8 mouse cellular contexts compared by ENCODE assay signal in genomic region chr19:28989515-28989914, GRCm38 (mm10). TPM values are rescaled to one million over a fixed set of nuclear protein-coding genes. Genes with fewer than 3 reads are reported as not detected.
DNase-seq lines count a peak whose midpoint lies in the region; ATAC-seq lines count a peak whose summit lies in the region.

No protein-coding gene starts in this region.

- no peak for DNase-seq in kidney, postnatal 10 days
- DNase-seq in kidney, adult 18-20 months = no peak
- no peak for DNase-seq in spleen, adult 18-20 months

- peak overlapping the region; percentile 62; the same call in 1 of the 2 replicates for H3K27ac ChIP-seq in kidney, embryonic 16.5 days (ENCODE audit: low read length)
- H3K27ac ChIP-seq in brown adipose tissue, adult 24 weeks (replicated peaks; ENCODE audit: low read depth, low read length) = peak overlapping the region; percentile 90
- peak overlapping the region; percentile 90; the same call in 1 of the 2 replicates for H3K27ac ChIP-seq in hindbrain, embryonic 15.5 days (replicated peaks)
- no peak overlapping the region for H3K27ac ChIP-seq in midbrain, embryonic 16.5 days (ENCODE audit: low read length)

- no peaks in the 10 kb centered on the region for H3K9me3 ChIP-seq in kidney, embryonic 16.5 days (ENCODE audit: low read length)
- H3K9me3 ChIP-seq in hindbrain, embryonic 15.5 days = no peaks in the 10 kb centered on the region
- H3K9me3 ChIP-seq in midbrain, embryonic 16.5 days (replicated peaks; ENCODE audit: control insufficient read depth, low read length, poor library complexity, severe bottlenecking) = no peaks in the 10 kb centered on the region

- ATAC-seq in kidney, embryonic 16.5 days (ENCODE audit: low FRiP score, low TSS enrichment) = no peak
- no peak for ATAC-seq in hindbrain, embryonic 15.5 days (ENCODE audit: low FRiP score, low read depth)
- no peak for ATAC-seq in midbrain, embryonic 16.5 days
- no peak for ATAC-seq in granulocyte monocyte progenitor cell, adult 5-6 weeks (replicated peaks; ENCODE audit: poor library complexity, severe bottlenecking)

- H3K9ac ChIP-seq in kidney, embryonic 16.5 days (replicated peaks; ENCODE audit: low read length) = peak overlapping the region; percentile 71
- peak overlapping the region; percentile 92; the same call in 1 of the 2 replicates for H3K9ac ChIP-seq in hindbrain, embryonic 15.5 days
- no peak overlapping the region for H3K9ac ChIP-seq in midbrain, embryonic 16.5 days (ENCODE audit: low read depth, low read length)

- H3K4me1 ChIP-seq in kidney, embryonic 16.5 days (ENCODE audit: insufficient read depth, low read length) = peaks cover 7% of the 10 kb centered on the region
- H3K4me1 ChIP-seq in brown adipose tissue, adult 24 weeks (ENCODE audit: control insufficient read depth, insufficient read depth, insufficient read length, low read length) = no peaks in the 10 kb centered on the region
- H3K4me1 ChIP-seq in hindbrain, embryonic 15.5 days (replicated peaks) = peaks cover 17% of the 10 kb centered on the region
- peaks cover 15% of the 10 kb centered on the region for H3K4me1 ChIP-seq in midbrain, embryonic 16.5 days (ENCODE audit: control insufficient read depth, insufficient read depth, low read length)

- peak overlapping the region; percentile 67 for H3K4me3 ChIP-seq in kidney, embryonic 16.5 days (ENCODE audit: low read length)
- peak overlapping the region; percentile 90 for H3K4me3 ChIP-seq in brown adipose tissue, adult 24 weeks (ENCODE audit: insufficient read depth, low read depth, low read length)
- H3K4me3 ChIP-seq in hindbrain, embryonic 15.5 days = peak overlapping the region; percentile 96
- peak overlapping the region; percentile 80 for H3K4me3 ChIP-seq in midbrain, embryonic 16.5 days (ENCODE audit: low read depth, low read length)

- no peaks in the 10 kb centered on the region for H3K27me3 ChIP-seq in kidney, embryonic 16.5 days (ENCODE audit: insufficient read depth, low read length)
- no peaks in the 10 kb centered on the region for H3K27me3 ChIP-seq in hindbrain, embryonic 15.5 days
- no peaks in the 10 kb centered on the region; the same call in 1 of the 2 replicates for H3K27me3 ChIP-seq in midbrain, embryonic 16.5 days (ENCODE audit: control insufficient read depth, insufficient read depth, low read depth, low read length)

- H3K36me3 ChIP-seq in kidney, embryonic 16.5 days (ENCODE audit: insufficient read depth, low read length) = peaks cover 6% of the 10 kb centered on the region; the same call in 1 of the 2 replicates
- no peaks in the 10 kb centered on the region for H3K36me3 ChIP-seq in hindbrain, embryonic 15.5 days
- no peaks in the 10 kb centered on the region; the same call in 1 of the 2 replicates for H3K36me3 ChIP-seq in midbrain, embryonic 16.5 days (ENCODE audit: control insufficient read depth, insufficient read depth, low read length)

- WGBS in kidney, embryonic 16.5 days = 61% methylated on average over 8 of the region's 8 CpGs
- 74% methylated on average over 8 of the region's 8 CpGs for WGBS in hindbrain, embryonic 15.5 days
- 76% methylated on average over 8 of the region's 8 CpGs for WGBS in midbrain, embryonic 16.5 days

- peak overlapping the region; percentile 72 for H3K4me2 ChIP-seq in kidney, embryonic 16.5 days (replicated peaks; ENCODE audit: low read depth, low read length)
- peak overlapping the region; percentile 65 for H3K4me2 ChIP-seq in hindbrain, embryonic 15.5 days
- H3K4me2 ChIP-seq in midbrain, embryonic 16.5 days (ENCODE audit: low read length) = peak overlapping the region; percentile 78

RNA-seq across cellular contexts. Expression of gene Cdc37l1, which starts 0.6 kb away (rescaled TPM):
- polyA plus RNA-seq in kidney, embryonic 16.5 days (2015; fragmentation: Nextera tagmentation; extraction: Ambion mirVana) = 35.7 and 43.6 TPM in 2 replicates
- 28.3 and 35.7 TPM in 2 replicates for polyA plus RNA-seq in brown adipose tissue, adult 24 weeks (2012; ENCODE audit: insufficient read depth, insufficient read length, missing spikeins)
- polyA plus RNA-seq in hindbrain, embryonic 15.5 days (2015; fragmentation: Nextera tagmentation; extraction: Ambion mirVana) = 42.1 and 47.1 TPM in 2 replicates
- polyA plus RNA-seq in midbrain, embryonic 16.5 days (2015; fragmentation: Nextera tagmentation; extraction: Ambion mirVana) = 48.9 and 52.6 TPM in 2 replicates
- total RNA-seq in granulocyte monocyte progenitor cell, adult 5-6 weeks (2014; fragmentation: Nextera tagmentation) = 41.0 and 49.6 TPM in 2 replicates
- 31.4 and 37.7 TPM in 2 replicates for total RNA-seq in granulocyte monocyte progenitor cell, adult 5-6 weeks (2017)

RNA-seq across cellular contexts. Expression of gene 4430402I18Rik, which starts 21.9 kb away (rescaled TPM):
- 3.4 and 4.2 TPM in 2 replicates for polyA plus RNA-seq in kidney, embryonic 16.5 days (2015; fragmentation: Nextera tagmentation; extraction: Ambion mirVana)
- polyA plus RNA-seq in brown adipose tissue, adult 24 weeks (2012; ENCODE audit: insufficient read depth, insufficient read length, missing spikeins) = 27.9 and 41.7 TPM in 2 replicates
- polyA plus RNA-seq in hindbrain, embryonic 15.5 days (2015; fragmentation: Nextera tagmentation; extraction: Ambion mirVana) = 0.72 and 1.7 TPM in 2 replicates
- 0.78 and 1.4 TPM in 2 replicates for polyA plus RNA-seq in midbrain, embryonic 16.5 days (2015; fragmentation: Nextera tagmentation; extraction: Ambion mirVana)
- not detected in 2 replicates for total RNA-seq in granulocyte monocyte progenitor cell, adult 5-6 weeks (2014; fragmentation: Nextera tagmentation)
- total RNA-seq in granulocyte monocyte progenitor cell, adult 5-6 weeks (2017) = 0.72 TPM in 1 of 2 replicates, not detected in the other

RNA-seq across cellular contexts. Expression of gene Plpp6, which starts 25.8 kb away (rescaled TPM):
- polyA plus RNA-seq in kidney, embryonic 16.5 days (2015; fragmentation: Nextera tagmentation; extraction: Ambion mirVana) = 9.8 and 10.3 TPM in 2 replicates
- 22.9 and 32.4 TPM in 2 replicates for polyA plus RNA-seq in brown adipose tissue, adult 24 weeks (2012; ENCODE audit: insufficient read depth, insufficient read length, missing spikeins)
- 12.2 and 13.6 TPM in 2 replicates for polyA plus RNA-seq in hindbrain, embryonic 15.5 days (2015; fragmentation: Nextera tagmentation; extraction: Ambion mirVana)
- polyA plus RNA-seq in midbrain, embryonic 16.5 days (2015; fragmentation: Nextera tagmentation; extraction: Ambion mirVana) = 14.8 and 15.2 TPM in 2 replicates
- total RNA-seq in granulocyte monocyte progenitor cell, adult 5-6 weeks (2014; fragmentation: Nextera tagmentation) = 8.8 and 9.9 TPM in 2 replicates
- total RNA-seq in granulocyte monocyte progenitor cell, adult 5-6 weeks (2017) = 4.0 and 5.1 TPM in 2 replicates

RNA-seq across cellular contexts. Expression of gene Ak3, which starts 58.2 kb away (rescaled TPM):
- 105 and 106 TPM in 2 replicates for polyA plus RNA-seq in kidney, embryonic 16.5 days (2015; fragmentation: Nextera tagmentation; extraction: Ambion mirVana)
- polyA plus RNA-seq in brown adipose tissue, adult 24 weeks (2012; ENCODE audit: insufficient read depth, insufficient read length, missing spikeins) = 328 and 347 TPM in 2 replicates
- polyA plus RNA-seq in hindbrain, embryonic 15.5 days (2015; fragmentation: Nextera tagmentation; extraction: Ambion mirVana) = 68.5 and 75.3 TPM in 2 replicates
- polyA plus RNA-seq in midbrain, embryonic 16.5 days (2015; fragmentation: Nextera tagmentation; extraction: Ambion mirVana) = 64.3 and 75.1 TPM in 2 replicates
- 41.2 and 51.0 TPM in 2 replicates for total RNA-seq in granulocyte monocyte progenitor cell, adult 5-6 weeks (2014; fragmentation: Nextera tagmentation)
- 20.5 and 27.8 TPM in 2 replicates for total RNA-seq in granulocyte monocyte progenitor cell, adult 5-6 weeks (2017)
